Mouse (Mus musculus): Measurements from ENCODE around the gene Myo1e. TPM values are rescaled to one million over a fixed set of nuclear protein-coding genes. Genes with fewer than 3 reads are reported as not detected.

Gene Myo1e
- polyA plus RNA-seq, 1 experiment: 4.9 TPM

DNA sequence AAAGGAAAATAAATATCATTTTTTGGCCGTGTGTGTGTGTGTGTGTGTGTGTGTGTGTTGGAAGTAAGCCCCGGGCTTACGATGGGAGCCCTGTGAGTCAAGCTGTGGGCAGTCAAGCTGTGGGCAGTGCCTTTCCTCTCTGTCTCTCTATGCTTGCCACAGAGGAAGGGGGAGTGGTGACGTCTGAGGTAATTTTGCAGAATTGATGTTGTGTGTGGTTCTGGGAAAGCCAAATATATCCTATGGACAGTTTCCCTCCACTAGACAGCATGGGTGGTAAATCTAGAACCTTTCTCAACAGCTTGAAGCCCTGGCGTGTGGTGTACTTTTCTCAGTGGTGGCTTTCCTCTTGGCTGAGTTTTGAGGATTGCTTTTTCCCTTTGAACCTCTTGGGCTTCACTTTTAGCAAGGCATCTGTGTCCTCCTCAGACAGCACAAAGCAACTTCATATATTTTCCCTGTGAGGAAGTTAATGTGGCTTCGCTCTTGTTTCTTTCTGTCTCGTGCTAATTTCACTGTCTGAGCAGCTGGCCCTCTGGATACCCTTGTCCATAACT lies 77.5 kb downstream of the Myo1e start:
- 5% methylated on average over 7 of the region's 7 CpGs for WGBS
- no peak overlapping the region for H3K4me3 ChIP-seq (replicated peaks; ENCODE audit: control insufficient read depth, low read depth, low read length)
- peaks cover 1% of the 10 kb centered on the region; the same call in 1 of the 2 replicates for H3K4me1 ChIP-seq (ENCODE audit: control insufficient read depth, insufficient read depth, low read length)
- no peak overlapping the region for H3K27ac ChIP-seq (ENCODE audit: control insufficient read depth, insufficient read depth, low read depth, low read length, poor library complexity)
- TF ChIP-seq CTCF (IDR thresholded peaks at IDR 0.05; ENCODE audit: control insufficient read depth, insufficient read depth, low read length): no peak
- TF ChIP-seq POLR2A (IDR thresholded peaks at IDR 0.05; ENCODE audit: borderline replicate concordance, control insufficient read depth, low read depth, low read length): no peak

DNA sequence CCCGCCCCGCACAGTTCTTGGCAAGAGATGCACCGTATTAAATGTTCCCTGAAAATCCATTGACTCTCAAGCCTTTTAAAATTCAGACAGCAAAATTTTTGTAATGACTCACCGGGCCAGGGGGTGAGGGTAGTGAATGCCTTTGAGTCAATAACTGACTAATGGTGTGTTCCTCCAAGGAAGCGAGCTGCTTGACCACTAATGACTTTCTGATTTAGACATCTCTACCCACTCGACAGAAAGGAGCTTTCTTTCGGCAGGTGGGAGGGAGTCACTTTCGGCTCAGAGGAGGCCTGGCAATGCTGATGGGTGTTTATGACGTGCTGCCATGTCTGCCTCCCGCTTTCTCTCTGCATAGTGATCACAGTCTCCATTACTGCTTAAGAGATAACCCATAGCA lies 83.6 kb downstream of the Myo1e start:
- TF ChIP-seq POLR2A (IDR thresholded peaks at IDR 0.05; ENCODE audit: borderline replicate concordance, control insufficient read depth, low read depth, low read length) (no peak), CTCF (IDR thresholded peaks at IDR 0.05; ENCODE audit: control insufficient read depth, insufficient read depth, low read length) (no peak)
- H3K4me1 ChIP-seq (ENCODE audit: control insufficient read depth, insufficient read depth, low read length): no peaks in the 10 kb centered on the region
- no peak overlapping the region for H3K4me3 ChIP-seq (replicated peaks; ENCODE audit: control insufficient read depth, low read depth, low read length)
- 80% methylated on average over 10 of the region's 10 CpGs for WGBS
- no peak overlapping the region for H3K27ac ChIP-seq (ENCODE audit: control insufficient read depth, insufficient read depth, low read depth, low read length, poor library complexity)

DNA sequence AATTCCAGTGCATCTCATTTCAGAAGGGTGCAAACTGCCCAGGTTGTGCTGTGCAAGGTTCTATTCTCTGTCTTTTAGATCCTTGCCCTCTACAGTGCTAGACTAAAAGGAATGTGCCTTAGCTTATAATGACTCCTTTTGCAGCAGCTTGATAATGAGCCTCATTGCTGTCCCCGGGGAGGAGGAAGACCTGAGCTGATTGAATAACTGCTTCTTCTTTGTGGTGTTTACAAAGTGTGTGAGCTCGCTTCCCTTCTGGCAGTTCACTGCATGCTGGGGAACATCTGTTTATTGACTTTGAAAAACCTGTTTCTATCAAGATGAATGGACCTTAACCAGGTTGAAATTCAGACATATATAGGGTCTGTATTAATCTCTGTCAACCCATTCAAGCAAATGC lies 89.8 kb downstream of the Myo1e start:
- 20% methylated on average over 2 of the region's 2 CpGs for WGBS
- TF ChIP-seq CTCF (IDR thresholded peaks at IDR 0.05; ENCODE audit: control insufficient read depth, insufficient read depth, low read length) (no peak), POLR2A (IDR thresholded peaks at IDR 0.05; ENCODE audit: borderline replicate concordance, control insufficient read depth, low read depth, low read length) (no peak)

DNA sequence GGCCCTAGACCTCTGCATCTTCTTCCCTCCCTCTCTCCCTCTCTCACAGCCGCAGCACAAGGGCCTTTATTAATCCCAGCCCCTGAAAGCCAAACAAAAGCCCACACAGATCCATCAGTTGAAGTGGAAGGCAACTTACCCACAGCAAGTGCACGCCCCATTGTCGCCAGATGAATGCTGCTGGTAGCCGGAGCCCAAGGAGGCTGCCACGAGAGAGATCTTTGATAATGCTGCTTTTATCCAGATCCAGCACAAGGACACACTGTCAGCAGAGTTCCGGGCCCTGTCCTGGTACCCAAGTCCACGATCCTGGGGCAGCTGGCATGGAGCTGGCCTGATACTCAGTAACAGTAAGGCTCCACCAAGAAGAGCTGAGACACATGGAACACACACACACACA lies 91.1 kb downstream of the Myo1e start:
- H3K4me3 ChIP-seq (replicated peaks; ENCODE audit: control insufficient read depth, low read depth, low read length): no peak overlapping the region
- TF ChIP-seq CTCF (IDR thresholded peaks at IDR 0.05; ENCODE audit: control insufficient read depth, insufficient read depth, low read length) (no peak), POLR2A (IDR thresholded peaks at IDR 0.05; ENCODE audit: borderline replicate concordance, control insufficient read depth, low read depth, low read length) (no peak)
- no peak overlapping the region for H3K27ac ChIP-seq (ENCODE audit: control insufficient read depth, insufficient read depth, low read depth, low read length, poor library complexity)
- H3K4me1 ChIP-seq (ENCODE audit: control insufficient read depth, insufficient read depth, low read length): no peaks in the 10 kb centered on the region
- 70% methylated on average over 7 of the region's 7 CpGs for WGBS

More for the DNA sequence above, 89.8 kb downstream of the Myo1e start:
- Histone ChIP-seq H3K4me3 (replicated peaks; ENCODE audit: control insufficient read depth, low read depth, low read length) (no peak overlapping the region), H3K27ac (ENCODE audit: control insufficient read depth, insufficient read depth, low read depth, low read length, poor library complexity) (no peak overlapping the region), H3K4me1 (ENCODE audit: control insufficient read depth, insufficient read depth, low read length) (no peaks in the 10 kb centered on the region)

DNA sequence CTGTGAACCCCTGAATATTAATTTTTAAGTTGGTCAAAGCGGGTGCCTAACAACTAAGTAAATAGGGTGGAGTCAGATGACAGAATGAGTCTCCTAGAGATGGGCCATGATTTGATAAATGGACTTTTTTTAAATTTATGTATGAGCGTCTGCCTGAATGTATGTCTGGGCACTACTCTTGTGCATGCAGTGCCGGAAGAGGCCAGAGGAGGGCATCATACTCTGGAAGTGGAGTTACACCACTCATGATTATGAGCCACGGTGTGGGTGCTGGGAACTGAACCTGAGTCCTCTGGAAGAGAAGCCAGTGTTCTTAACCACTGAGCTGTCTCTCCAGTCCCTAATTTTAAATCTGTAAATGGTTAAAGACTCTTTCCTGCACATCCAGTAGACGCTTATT lies 93.6 kb downstream of the Myo1e start:
- H3K27ac ChIP-seq (ENCODE audit: control insufficient read depth, insufficient read depth, low read depth, low read length, poor library complexity): no peak overlapping the region
- TF ChIP-seq CTCF (IDR thresholded peaks at IDR 0.05; ENCODE audit: control insufficient read depth, insufficient read depth, low read length) (no peak), POLR2A (IDR thresholded peaks at IDR 0.05; ENCODE audit: borderline replicate concordance, control insufficient read depth, low read depth, low read length) (no peak)
- H3K4me3 ChIP-seq (replicated peaks; ENCODE audit: control insufficient read depth, low read depth, low read length): no peak overlapping the region
- 89% methylated on average over 5 of the region's 5 CpGs for WGBS
- no peaks in the 10 kb centered on the region; the same call in 1 of the 2 replicates for H3K4me1 ChIP-seq (ENCODE audit: control insufficient read depth, insufficient read depth, low read length)

DNA sequence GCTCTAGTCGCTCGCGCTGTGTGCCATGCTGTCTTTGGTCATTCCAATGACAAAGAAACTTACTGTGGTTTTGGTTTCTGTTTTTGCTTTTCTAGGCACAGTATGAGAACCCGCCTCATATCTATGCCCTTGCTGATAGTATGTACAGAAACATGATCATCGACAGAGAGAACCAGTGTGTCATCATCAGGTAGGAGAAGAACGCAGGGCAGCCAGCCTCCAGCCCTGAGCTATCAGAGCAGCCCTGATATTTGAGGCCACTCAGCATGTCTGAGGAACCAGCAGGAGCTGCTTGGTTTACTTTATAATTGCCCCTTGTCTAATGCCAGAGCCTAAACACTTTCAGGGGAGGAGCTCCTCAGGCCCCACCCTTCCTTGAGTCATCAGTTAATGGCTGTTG lies 94.4 kb downstream of the Myo1e start:
- WGBS: 89% methylated on average over 6 of the region's 6 CpGs
- TF ChIP-seq CTCF (IDR thresholded peaks at IDR 0.05; ENCODE audit: control insufficient read depth, insufficient read depth, low read length): no peak
- no peak for TF ChIP-seq POLR2A (IDR thresholded peaks at IDR 0.05; ENCODE audit: borderline replicate concordance, control insufficient read depth, low read depth, low read length)
- H3K4me1 ChIP-seq (ENCODE audit: control insufficient read depth, insufficient read depth, low read length): no peaks in the 10 kb centered on the region; the same call in 1 of the 2 replicates
- no peak overlapping the region for H3K27ac ChIP-seq (ENCODE audit: control insufficient read depth, insufficient read depth, low read depth, low read length, poor library complexity)
- no peak overlapping the region for H3K4me3 ChIP-seq (replicated peaks; ENCODE audit: control insufficient read depth, low read depth, low read length)

DNA sequence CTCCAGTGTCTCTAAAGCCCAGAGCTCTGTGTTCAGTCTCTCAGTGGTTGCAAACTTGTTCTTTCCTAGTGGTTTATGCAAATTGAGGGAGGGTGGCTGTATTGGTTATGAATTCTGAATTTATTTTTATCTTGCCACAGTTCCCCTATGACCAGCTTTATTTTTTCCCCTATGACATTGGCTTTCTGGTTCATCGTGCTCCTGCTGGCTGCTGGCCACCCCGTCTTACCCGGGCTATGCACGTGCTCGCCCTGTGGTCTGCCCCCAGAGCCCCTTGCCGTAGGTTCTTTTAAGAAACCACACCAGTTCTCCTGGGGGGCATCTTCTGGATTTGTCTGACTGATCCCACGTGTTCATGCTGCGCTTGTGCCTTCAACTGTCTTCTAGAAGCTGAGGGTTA lies 97.8 kb downstream of the Myo1e start:
- H3K27ac ChIP-seq (ENCODE audit: control insufficient read depth, insufficient read depth, low read depth, low read length, poor library complexity): peak overlapping the region; percentile 36; the same call in 1 of the 2 replicates
- peaks cover 2% of the 10 kb centered on the region for H3K4me1 ChIP-seq (ENCODE audit: control insufficient read depth, insufficient read depth, low read length)
- H3K4me3 ChIP-seq (replicated peaks; ENCODE audit: control insufficient read depth, low read depth, low read length): no peak overlapping the region
- TF ChIP-seq POLR2A (IDR thresholded peaks at IDR 0.05; ENCODE audit: borderline replicate concordance, control insufficient read depth, low read depth, low read length): no peak
- no peak for TF ChIP-seq CTCF (IDR thresholded peaks at IDR 0.05; ENCODE audit: control insufficient read depth, insufficient read depth, low read length)
- WGBS: 42% methylated on average over 8 of the region's 8 CpGs

DNA sequence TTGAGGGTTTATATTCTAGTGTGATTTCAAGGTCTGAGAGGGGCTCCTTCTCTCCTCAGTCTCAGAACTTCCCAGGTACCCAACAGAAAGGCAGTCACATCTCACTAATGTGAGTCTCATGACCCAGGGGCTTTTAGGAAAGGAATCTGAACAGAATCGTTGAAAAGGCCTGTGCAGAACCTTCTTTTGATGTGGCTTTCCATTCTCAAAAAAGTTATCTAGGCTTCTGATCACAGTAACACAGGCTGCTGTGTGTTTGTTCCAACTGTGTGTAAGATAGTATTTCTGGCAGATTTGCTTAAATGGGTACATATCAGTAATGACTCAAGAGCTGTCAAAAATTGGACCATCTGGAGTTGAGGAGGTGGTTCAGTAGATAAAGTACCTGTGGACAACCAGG lies 102.9 kb downstream of the Myo1e start:
- no peak overlapping the region for H3K27ac ChIP-seq (ENCODE audit: control insufficient read depth, insufficient read depth, low read depth, low read length, poor library complexity)
- no peak overlapping the region for H3K4me3 ChIP-seq (replicated peaks; ENCODE audit: control insufficient read depth, low read depth, low read length)
- TF ChIP-seq POLR2A (IDR thresholded peaks at IDR 0.05; ENCODE audit: borderline replicate concordance, control insufficient read depth, low read depth, low read length): no peak
- TF ChIP-seq CTCF (IDR thresholded peaks at IDR 0.05; ENCODE audit: control insufficient read depth, insufficient read depth, low read length): no peak
- H3K4me1 ChIP-seq (ENCODE audit: control insufficient read depth, insufficient read depth, low read length): peaks cover 2% of the 10 kb centered on the region
- WGBS: 34% methylated on average over 1 of the region's 1 CpGs

DNA sequence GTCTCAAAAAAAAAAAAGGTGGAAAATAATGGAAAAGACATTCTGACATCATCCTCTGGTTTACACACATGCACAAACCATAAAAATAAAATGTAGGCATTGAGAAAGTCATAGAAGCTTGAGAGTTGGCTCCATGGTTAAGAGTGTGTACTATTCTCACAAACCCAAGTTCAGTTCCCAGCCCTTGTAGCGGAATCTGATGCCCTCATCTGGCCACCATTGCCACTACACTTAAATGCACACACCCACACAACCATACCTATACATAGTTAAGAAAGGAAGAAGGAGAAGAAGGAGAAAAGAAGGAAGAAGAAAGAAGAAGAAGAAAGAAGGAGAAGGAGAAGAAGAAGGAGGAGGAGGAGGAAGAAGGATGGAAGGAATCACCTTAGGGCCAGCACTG lies 106.9 kb downstream of the Myo1e start:
- H3K4me1 ChIP-seq (ENCODE audit: control insufficient read depth, insufficient read depth, low read length): no peaks in the 10 kb centered on the region; the same call in none of the 2 replicates
- H3K27ac ChIP-seq (ENCODE audit: control insufficient read depth, insufficient read depth, low read depth, low read length, poor library complexity): no peak overlapping the region
- TF ChIP-seq CTCF (IDR thresholded peaks at IDR 0.05; ENCODE audit: control insufficient read depth, insufficient read depth, low read length) (0 out of 2 replicates have a peak, but pooled peaks have one; percentile 12), POLR2A (IDR thresholded peaks at IDR 0.05; ENCODE audit: borderline replicate concordance, control insufficient read depth, low read depth, low read length) (no peak)
- WGBS: 89% methylated on average over 1 of the region's 1 CpGs
- no peak overlapping the region for H3K4me3 ChIP-seq (replicated peaks; ENCODE audit: control insufficient read depth, low read depth, low read length)
